Mouse (Mus musculus) hindbrain, embryonic 16.5 days (tissue): ENCODE results near the gene Ptrh1. TPM values are rescaled to one million over a fixed set of nuclear protein-coding genes. Genes with fewer than 3 reads are reported as not detected.
A peak's percentile ranks its signal among the peaks of the same experiment; 100 is the strongest.

Source experiments
- ATAC-seq: fragments of 200-750 bp; cut with Nextera tagmentation; 2 replicates; pipeline ENCODE4 v1.8.0; 2017; ENCODE audit warnings: moderate TSS enrichment, moderate library complexity
- H3K27ac ChIP-seq: fragments of 300-500 bp; sonication (generic); 2 replicates; pipeline ENCODE4 v1.5.1; 2014; ENCODE audit warnings: low read depth, mild to moderate bottlenecking, control low read depth, low read length, moderate library complexity
- H3K27me3 ChIP-seq: fragments of 300-500 bp; sonication (generic); replicated peaks from 2 replicates; pipeline ENCODE4 v1.6.1; 2014; ENCODE audit warnings: low read length; ENCODE audit not compliant: control insufficient read depth, insufficient read depth
- H3K36me3 ChIP-seq: fragments of 300-500 bp; sonication (generic); 2 replicates; pipeline ENCODE4 v1.6.1; 2014; ENCODE audit warnings: mild to moderate bottlenecking, low read length, moderate library complexity, mixed read lengths; ENCODE audit not compliant: control insufficient read depth, insufficient read depth
- H3K4me1 ChIP-seq: fragments of 300-500 bp; sonication (generic); 2 replicates; pipeline ENCODE4 v1.6.1; 2014; ENCODE audit warnings: low read depth, low read length; ENCODE audit not compliant: control insufficient read depth, insufficient read depth
- H3K4me2 ChIP-seq: fragments of 300-500 bp; sonication (generic); 2 replicates; pipeline ENCODE4 v1.6.1; 2014; ENCODE audit warnings: mild to moderate bottlenecking, low read length, control low read depth, moderate library complexity
- H3K4me3 ChIP-seq: fragments of 300-500 bp; sonication (generic); 2 replicates; pipeline ENCODE4 v1.5.1; 2014; ENCODE audit warnings: mild to moderate bottlenecking, low read length, control low read depth, moderate library complexity
- H3K9ac ChIP-seq: fragments of 300-500 bp; sonication (generic); 2 replicates; pipeline ENCODE4 v1.6.1; 2014; ENCODE audit warnings: low read depth, mild to moderate bottlenecking, control low read depth, low read length, moderate library complexity
- H3K9me3 ChIP-seq: fragments of 300-500 bp; sonication (generic); 2 replicates; pipeline ENCODE4 v1.6.1; 2014; ENCODE audit warnings: mild to moderate bottlenecking, low read length, moderate library complexity; ENCODE audit not compliant: control insufficient read depth
- WGBS: fragments of 180-500 bp; shearing (Covaris S2); extraction: QIAGEN DNeasy Blood & Tissue Kit; methylation state at CpG from one replicate; pipeline ENCODE4 v1.1.7; 2014; 5-methylcytosine and 5-hydroxymethylcytosine counted together
- polyA plus RNA-seq: library from polyadenylated mRNA; unstranded; fragments of >200 nt; fragmentation: Nextera tagmentation; extraction: Ambion mirVana; gene quantifications from 2 replicates; pipeline ENCODE4 v1.2.1, GENCODE M21; 2015

Gene Ptrh1
- polyA plus RNA-seq, 1 experiment from 2014 or later, result 6.5 TPM

DNA sequence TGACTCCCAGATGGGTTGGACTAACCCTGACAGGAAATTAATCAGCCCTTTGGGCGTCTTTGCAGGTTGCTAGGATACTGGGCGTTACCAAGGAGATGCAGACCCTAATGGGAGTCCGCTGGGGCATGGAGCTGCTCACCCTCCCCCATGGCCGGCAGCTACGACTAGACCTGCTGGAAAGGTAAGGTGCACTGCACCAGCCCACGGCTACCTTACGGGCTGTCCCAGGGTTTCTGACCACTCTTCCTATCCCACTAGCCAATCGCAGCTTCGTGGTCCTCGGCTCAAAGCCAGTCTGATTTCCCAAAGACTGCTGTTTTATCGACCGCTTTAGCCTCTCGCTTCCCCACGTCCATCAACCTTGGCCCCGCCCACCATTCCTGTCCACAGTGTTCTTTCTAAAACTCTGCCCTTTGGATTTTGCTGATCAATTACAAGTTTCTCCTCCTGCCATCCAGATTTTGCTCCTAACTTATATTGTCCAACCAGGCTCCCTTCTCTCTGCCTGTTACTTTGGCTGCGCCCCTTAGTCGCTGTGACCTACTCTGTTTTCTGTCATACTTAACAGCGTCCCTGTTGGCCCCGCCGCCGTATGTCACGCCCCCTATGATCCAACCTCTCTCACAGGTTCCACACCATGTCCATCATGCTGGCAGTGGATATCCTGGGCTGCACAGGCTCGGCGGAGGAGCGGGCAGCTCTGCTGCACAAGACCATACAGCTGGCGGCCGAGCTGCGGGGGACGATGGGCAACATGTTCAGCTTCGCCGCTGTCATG is 24.5 kb upstream of the Ptrh1 start:
- Histone ChIP-seq H3K27ac (peak overlapping the region; percentile 20; the same call in 1 of the 2 replicates), H3K9ac (peak overlapping the region; percentile 38; the same call in 1 of the 2 replicates), H3K4me1 (peaks cover 6% of the 10 kb centered on the region), H3K36me3 (peaks cover 51% of the 10 kb centered on the region), H3K27me3 (no peaks in the 10 kb centered on the region), H3K4me2 (peak overlapping the region; percentile 54), H3K9me3 (no peaks in the 10 kb centered on the region), H3K4me3 (peak overlapping the region; percentile 28)
- peak; percentile 64 for ATAC-seq
- WGBS, result 11% methylated on average over 30 of the region's 31 CpGs

DNA sequence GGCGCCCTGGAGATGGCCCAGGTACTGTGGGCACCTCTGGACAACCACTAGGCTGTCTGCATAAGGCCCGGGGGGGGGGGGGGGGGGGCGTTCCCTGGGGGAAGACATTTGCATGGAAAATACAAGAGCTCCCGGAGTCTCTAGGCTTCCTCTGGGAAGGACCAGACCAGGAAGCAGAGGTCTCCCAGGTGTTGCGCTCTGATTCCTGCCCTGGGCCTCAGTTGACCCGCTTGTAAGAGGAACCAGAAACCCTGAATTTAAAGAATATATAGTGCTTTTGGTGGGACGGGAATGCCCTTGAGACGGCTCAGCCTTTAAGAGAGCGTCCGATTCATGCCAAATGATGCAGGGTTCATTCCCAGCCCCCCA is 23.9 kb upstream of the Ptrh1 start:
- WGBS, result 25% methylated on average over 9 of the region's 10 CpGs
- Histone ChIP-seq H3K27me3 (no peaks in the 10 kb centered on the region), H3K4me1 (peaks cover 6% of the 10 kb centered on the region), H3K9ac (no peak overlapping the region), H3K36me3 (peaks cover 46% of the 10 kb centered on the region), H3K27ac (no peak overlapping the region; the same call in 1 of the 2 replicates), H3K4me2 (peak overlapping the region; percentile 54), H3K9me3 (no peaks in the 10 kb centered on the region), H3K4me3 (peak overlapping the region; percentile 28)
- ATAC-seq, result no peak

DNA sequence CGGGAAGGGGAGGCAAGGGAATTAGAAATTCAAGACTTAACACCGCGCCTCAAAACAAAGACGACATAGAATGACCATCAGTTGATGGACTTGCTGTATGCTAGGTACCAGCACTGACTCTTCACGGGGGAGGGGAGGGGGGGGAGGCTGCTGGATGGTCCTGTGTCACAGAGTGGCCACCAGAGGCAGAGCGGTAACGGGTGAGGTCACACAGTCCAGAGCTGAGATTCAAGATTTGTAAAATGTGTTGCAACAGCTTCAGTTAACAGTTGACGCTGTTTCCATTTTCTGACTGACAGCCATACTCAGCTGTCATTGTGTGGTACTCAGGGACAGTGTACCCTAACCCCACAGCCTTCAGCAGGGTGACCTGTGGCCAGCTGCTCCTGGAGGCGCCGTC is 23.4 kb upstream of the Ptrh1 start:
- WGBS, result 61% methylated on average over 10 of the region's 10 CpGs
- Histone ChIP-seq H3K36me3 (peaks cover 41% of the 10 kb centered on the region), H3K27ac (no peak overlapping the region), H3K4me1 (peaks cover 6% of the 10 kb centered on the region), H3K4me2 (no peak overlapping the region), H3K4me3 (no peak overlapping the region), H3K27me3 (no peaks in the 10 kb centered on the region), H3K9me3 (no peaks in the 10 kb centered on the region), H3K9ac (no peak overlapping the region)
- no peak for ATAC-seq

DNA sequence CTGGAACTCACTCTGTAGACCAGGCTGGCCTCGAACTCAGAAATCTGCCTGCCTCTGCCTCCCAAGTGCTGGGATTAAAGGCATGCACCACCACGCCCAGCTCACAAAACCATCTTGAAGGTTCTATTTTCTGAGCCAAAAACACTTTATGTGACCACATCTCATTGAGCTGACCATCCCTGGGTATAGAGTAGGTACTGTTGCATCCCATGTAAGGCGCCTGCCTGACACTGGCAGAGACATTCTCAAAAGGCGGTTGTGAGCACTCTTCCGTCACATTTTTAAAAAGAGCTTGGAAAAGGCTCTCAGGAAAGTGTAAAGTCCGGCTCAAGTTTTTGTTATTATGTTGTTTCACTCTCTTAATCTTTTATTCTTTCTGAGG is 18.9 kb upstream of the Ptrh1 start:
- Histone ChIP-seq H3K4me1 (peaks cover 8% of the 10 kb centered on the region), H3K4me3 (peak overlapping the region; percentile 51), H3K4me2 (peak overlapping the region; percentile 61), H3K27me3 (no peaks in the 10 kb centered on the region), H3K36me3 (peaks cover 32% of the 10 kb centered on the region), H3K27ac (peak overlapping the region; percentile 49; the same call in 1 of the 2 replicates), H3K9me3 (no peaks in the 10 kb centered on the region), H3K9ac (no peak overlapping the region)
- WGBS, result 22% methylated on average over 5 of the region's 6 CpGs
- peak; percentile 34; the same call in 1 of the 2 replicates for ATAC-seq

DNA sequence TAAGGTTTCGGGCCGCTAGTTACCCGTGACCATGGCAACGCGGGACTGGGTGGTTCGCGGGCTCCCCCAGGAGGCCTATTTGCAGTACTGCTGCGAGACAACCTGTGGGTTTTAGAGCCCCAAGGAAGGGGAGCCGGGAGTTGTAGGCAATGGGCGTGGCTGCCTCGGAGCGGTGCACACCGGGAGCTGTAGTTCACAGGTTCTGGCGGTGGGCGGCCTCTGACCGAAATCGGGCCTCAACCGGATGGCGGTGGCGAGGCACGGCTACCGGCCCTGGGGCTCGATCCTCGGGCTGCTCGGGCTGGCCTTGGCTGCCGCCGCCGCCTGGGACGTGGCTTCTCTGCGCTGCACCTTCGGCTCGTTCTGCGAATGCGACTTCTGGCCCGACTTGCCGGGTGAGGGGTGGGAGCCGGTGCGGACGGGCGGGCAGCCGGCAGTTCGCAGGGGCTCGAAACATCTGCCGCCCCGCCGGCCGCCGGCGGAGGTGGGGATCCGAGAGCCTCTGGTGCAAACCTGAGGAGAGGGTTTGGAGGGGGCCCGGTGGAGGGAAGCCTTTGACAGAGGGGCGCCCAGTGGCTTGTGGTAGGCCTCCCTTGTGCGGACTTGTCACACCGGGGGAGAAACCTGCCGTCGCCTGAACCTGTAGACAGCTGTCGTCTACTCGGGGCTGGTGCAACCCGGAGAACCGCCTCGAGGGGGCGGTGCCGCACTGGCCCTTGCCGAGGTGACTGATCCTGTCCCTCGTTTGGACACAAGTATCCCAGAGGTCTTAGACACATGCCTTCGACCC is 18.3 kb upstream of the Ptrh1 start, which contains the start of gene Tor2a:
Tor2a (plus strand) TSS at position 179 of the 790 bp plus-strand sequence.
- H3K27ac ChIP-seq, result peak within 1 kb of the TSS; percentile 80
- H3K36me3 ChIP-seq, result peaks cover 35% of the 10 kb centered on the region
- H3K27me3 ChIP-seq, result no peaks in the 10 kb centered on the region
- peak; percentile 93 for ATAC-seq
- H3K4me2 ChIP-seq, result peak within 1 kb of the TSS; percentile 61
- peak within 1 kb of the TSS; percentile 70 for H3K9ac ChIP-seq
- H3K4me1 ChIP-seq, result peaks cover 8% of the 10 kb centered on the region
- no peaks in the 10 kb centered on the region for H3K9me3 ChIP-seq
- H3K4me3 ChIP-seq, result peak within 1 kb of the TSS; percentile 51
- WGBS, result under 1% methylated on average over 60 of the region's 66 CpGs

DNA sequence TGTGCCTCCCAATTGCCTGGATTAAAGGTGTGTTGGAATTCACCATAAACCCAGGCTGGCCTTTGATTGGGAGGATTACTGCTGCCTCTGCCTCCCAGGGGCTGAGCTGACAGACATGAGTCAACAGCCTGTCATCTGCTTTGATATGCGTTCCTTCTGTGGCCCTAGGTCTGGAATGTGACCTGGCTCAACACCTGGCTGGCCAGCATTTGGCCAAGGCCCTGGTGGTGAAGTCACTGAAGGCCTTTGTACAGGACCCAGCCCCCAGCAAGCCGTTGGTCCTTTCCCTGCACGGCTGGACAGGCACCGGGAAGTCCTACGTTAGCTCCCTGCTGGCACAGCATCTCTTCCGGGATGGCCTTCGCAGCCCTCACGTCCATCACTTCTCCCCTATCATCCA is 17.1 kb upstream of the Ptrh1 start:
- Histone ChIP-seq H3K27me3 (no peaks in the 10 kb centered on the region), H3K4me2 (peak overlapping the region; percentile 61), H3K4me1 (peaks cover 8% of the 10 kb centered on the region), H3K27ac (no peak overlapping the region), H3K4me3 (no peak overlapping the region; the same call in 1 of the 2 replicates), H3K9ac (peak overlapping the region; percentile 27; the same call in 1 of the 2 replicates), H3K9me3 (no peaks in the 10 kb centered on the region), H3K36me3 (peaks cover 29% of the 10 kb centered on the region)
- ATAC-seq, result no peak
- WGBS, result 73% methylated on average over 8 of the region's 8 CpGs

DNA sequence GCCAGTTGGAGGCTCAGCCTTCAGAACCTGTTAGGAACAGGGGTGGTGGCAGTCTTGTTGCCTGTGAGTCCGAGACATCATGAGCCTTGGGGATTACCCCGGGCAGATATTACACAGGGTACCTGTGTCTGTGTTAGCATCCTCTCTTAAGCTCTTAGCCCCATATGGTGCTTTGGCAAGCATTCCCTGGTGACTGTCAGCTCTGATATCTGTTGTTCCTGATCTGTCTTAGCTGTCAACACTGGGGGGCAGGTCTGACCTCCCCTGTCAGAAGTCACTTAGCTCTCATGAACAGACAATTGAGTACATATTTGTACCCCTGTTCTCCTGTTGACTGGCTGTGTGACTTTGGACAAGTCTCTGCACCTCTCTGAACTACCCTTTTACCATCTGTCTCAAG is 16.6 kb upstream of the Ptrh1 start:
- Histone ChIP-seq H3K36me3 (peaks cover 29% of the 10 kb centered on the region), H3K27me3 (no peaks in the 10 kb centered on the region), H3K9ac (no peak overlapping the region), H3K4me2 (no peak overlapping the region), H3K27ac (no peak overlapping the region), H3K4me3 (no peak overlapping the region), H3K9me3 (no peaks in the 10 kb centered on the region), H3K4me1 (peaks cover 8% of the 10 kb centered on the region)
- ATAC-seq, result no peak
- 75% methylated on average over 2 of the region's 2 CpGs for whole genome bisulfite sequencing

DNA sequence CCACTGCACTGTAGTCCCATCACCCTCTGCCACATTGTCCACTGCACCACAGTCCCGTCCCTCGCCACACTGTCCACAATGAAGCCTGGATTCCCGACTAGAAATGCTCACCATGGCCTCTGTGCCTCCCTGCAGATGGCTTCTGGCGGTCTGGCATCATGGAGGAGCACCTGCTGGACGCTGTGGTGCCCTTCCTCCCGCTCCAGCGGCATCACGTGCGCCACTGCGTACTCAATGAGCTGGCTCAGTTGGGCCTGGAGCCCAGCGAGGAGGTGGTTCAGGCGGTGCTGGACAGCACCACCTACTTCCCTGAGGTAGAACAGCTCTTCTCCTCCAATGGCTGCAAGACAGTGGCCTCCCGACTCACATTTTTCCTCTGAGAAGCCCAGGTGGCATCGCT is 14.2 kb upstream of the Ptrh1 start:
- 87% methylated on average over 14 of the region's 14 CpGs for WGBS
- peaks cover 18% of the 10 kb centered on the region for H3K36me3 ChIP-seq
- H3K9ac ChIP-seq, result no peak overlapping the region
- ATAC-seq, result no peak
- peaks cover 8% of the 10 kb centered on the region for H3K4me1 ChIP-seq
- no peak overlapping the region for H3K4me3 ChIP-seq
- H3K27me3 ChIP-seq, result no peaks in the 10 kb centered on the region
- H3K4me2 ChIP-seq, result no peak overlapping the region
- no peak overlapping the region for H3K27ac ChIP-seq
- H3K9me3 ChIP-seq, result no peaks in the 10 kb centered on the region

DNA sequence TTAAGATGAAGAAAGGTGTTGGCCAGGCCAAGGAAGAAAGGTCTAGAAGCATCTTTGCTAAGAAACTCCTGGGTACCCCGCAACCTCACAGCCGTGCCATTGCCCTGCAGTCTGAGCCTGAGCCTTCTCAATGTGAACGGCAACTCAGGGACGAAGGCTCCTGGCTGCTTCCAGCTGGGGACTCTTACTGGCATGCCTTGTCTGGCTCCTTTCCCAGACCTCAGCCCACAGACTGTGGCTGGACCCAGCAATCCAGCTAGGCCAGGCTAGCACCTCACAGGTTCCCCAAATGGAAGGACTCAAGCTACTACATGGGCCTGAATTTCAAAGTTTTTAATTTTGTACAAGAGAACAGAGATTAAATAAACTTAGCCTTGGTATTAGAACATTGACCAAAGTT is 13.7 kb upstream of the Ptrh1 start:
- no peak overlapping the region for H3K27ac ChIP-seq
- H3K9me3 ChIP-seq, result no peaks in the 10 kb centered on the region
- ATAC-seq, result no peak
- H3K27me3 ChIP-seq, result no peaks in the 10 kb centered on the region
- no peak overlapping the region for H3K9ac ChIP-seq
- H3K4me2 ChIP-seq, result no peak overlapping the region
- H3K36me3 ChIP-seq, result peaks cover 18% of the 10 kb centered on the region
- no peak overlapping the region for H3K4me3 ChIP-seq
- peaks cover 8% of the 10 kb centered on the region for H3K4me1 ChIP-seq
- WGBS, result 87% methylated on average over 4 of the region's 4 CpGs
